Mouse (Mus musculus): ENCODE measurements at regions not wholly inside any gene's neighbourhood (a gene's known extent, or its start where the extent isn't known, plus 50 kb on each side); places are given as distances from the start of the nearest gene placed in this dataset.

DNA sequence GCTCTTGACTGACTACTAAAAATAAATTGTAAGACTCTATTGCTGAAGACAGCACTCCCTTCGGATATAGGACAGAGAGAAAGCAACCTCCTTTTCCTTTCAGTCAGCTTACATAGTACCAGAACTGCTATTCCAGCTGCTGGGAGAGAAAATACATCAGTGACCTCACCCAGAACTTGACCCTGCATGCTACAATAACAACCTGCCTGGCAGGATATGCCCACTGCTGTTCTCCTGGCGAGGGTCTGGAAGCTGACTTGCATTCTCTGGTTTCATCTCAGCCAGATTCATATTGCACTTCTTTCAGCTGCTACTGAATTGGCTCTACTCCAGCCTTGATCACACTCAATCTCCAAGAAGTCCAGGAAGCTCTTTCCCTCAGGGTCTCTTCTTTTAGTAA lies 179.1 kb upstream of the Itga4 start:
- no peak for DNase-seq (ENCODE audit: low spot score in 2 of 2)
- no peak for TF ChIP-seq CTCF (conservative IDR thresholded peaks at IDR 0.05)
- Histone ChIP-seq H3K27ac (no peak overlapping the region), H3K4me3 (no peak overlapping the region)

DNA sequence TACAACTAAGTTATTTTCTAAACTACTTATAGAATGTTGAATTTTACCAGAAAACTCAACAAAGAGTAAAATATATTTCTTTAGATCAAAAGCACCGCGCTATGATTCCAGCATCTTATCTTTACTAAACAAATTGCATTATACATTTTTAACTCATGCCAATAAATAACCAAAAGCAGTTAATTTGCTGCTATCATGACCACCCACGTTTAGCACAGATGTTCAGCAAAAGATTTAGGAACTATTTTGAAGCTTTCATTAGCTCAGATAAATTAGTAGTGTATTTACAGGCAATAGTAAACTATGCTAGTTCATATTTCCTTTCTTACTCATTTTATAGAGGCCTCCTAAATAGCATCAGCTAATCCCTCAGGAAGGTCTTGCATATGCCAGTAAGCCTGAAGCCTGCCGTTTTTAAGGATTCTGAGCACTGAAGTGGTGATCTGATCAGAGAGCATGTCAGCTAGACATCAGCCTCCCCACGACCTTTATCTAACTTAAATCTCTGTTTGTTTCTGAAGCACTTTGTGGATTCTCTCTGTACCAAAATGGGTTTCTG lies 176.3 kb upstream of the Itga4 start:
- DNase-seq (ENCODE audit: low spot score in 2 of 2): no peak
- Histone ChIP-seq H3K27ac (no peak overlapping the region), H3K4me3 (no peak overlapping the region)
- no peak for TF ChIP-seq CTCF (conservative IDR thresholded peaks at IDR 0.05)

DNA sequence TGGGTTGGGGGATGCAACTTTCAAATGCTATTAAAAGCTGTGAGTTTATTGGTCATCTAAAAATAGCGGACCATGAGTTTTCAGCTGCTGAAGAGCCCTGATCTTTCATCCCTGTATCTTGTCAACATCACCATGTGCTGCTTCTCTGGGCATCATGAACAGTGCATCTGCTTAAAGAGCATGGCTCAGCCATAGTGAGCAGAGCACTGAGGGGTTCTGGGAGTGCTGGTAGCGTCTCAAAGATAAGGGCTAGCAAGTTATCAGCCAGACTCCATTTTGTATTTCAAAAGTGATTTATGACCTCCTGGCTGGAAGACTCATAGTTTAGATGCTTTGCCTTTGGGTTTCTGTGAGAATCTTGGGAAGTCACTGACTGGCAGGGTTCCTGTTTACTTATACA lies 173.5 kb upstream of the Itga4 start:
- H3K4me3 ChIP-seq: no peak overlapping the region
- no peak for TF ChIP-seq CTCF (conservative IDR thresholded peaks at IDR 0.05)
- no peak for DNase-seq (ENCODE audit: low spot score in 2 of 2)

DNA sequence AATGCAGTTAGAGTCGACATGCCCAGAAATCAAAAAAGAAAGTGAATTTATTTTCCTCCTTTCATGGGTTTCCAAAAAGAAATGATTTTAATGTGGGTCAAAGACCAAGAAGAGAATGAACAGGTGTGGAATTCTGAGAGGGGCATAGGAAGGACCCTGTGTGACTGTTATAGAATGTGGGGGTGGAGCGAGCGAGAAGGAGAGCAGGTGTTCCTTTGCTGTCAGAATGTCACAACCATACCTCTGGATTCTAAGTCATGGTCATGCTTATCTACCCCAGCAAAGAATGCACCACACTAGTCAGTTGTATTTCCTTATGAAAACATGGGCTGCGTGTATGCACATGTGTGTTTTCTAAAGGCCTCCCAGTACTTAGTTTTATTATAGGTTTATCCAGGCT lies 168.9 kb upstream of the Itga4 start:
- no peak for TF ChIP-seq CTCF (conservative IDR thresholded peaks at IDR 0.05)

More for the DNA sequence above, 173.5 kb upstream of the Itga4 start:
- H3K27ac ChIP-seq: no peak overlapping the region

DNA sequence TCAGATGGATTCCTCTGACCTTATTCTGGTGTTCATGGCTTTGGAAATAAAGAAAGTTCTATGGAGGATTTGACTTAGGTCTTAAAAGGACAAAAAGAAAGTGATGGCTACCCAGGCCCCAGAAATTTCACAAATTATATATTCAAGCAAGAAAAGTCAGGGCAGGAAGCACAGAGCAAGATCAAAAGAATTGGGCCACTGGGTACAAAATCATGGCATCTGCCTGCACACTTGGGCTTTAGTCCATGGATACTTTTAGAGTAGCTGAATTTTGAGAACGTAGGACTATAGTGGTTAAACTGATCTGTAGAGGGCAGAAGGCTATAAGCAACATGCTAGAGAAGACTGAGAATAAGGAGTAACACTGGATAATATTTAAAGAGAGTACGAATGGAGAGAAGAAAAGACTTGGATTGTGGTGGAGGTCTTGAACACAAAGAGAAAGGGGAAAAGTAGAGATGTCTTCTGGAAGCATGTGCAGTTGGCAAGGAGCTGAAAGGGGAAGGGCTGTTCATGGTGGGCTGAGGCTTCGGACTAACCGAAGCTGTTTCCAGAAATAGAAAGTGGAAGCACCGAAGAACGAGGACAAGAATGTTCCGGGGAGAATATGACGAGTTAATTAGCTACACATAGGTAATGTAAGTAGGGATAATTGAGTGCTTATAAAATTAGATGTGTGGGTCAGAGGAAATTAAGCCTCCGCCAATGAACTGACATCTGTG lies 168.2 kb upstream of the Itga4 start:
- TF ChIP-seq CTCF (conservative IDR thresholded peaks at IDR 0.05): 0 out of 2 replicates have a peak, but pooled peaks have one; percentile 4
- Histone ChIP-seq H3K27ac (no peak overlapping the region), H3K4me3 (no peak overlapping the region; the same call in 1 of the 2 replicates)
- no peak for DNase-seq (ENCODE audit: low spot score in 2 of 2)

More for the DNA sequence above, 168.9 kb upstream of the Itga4 start:
- no peak for DNase-seq (ENCODE audit: low spot score in 2 of 2)
- Histone ChIP-seq H3K4me3 (no peak overlapping the region), H3K27ac (no peak overlapping the region)

DNA sequence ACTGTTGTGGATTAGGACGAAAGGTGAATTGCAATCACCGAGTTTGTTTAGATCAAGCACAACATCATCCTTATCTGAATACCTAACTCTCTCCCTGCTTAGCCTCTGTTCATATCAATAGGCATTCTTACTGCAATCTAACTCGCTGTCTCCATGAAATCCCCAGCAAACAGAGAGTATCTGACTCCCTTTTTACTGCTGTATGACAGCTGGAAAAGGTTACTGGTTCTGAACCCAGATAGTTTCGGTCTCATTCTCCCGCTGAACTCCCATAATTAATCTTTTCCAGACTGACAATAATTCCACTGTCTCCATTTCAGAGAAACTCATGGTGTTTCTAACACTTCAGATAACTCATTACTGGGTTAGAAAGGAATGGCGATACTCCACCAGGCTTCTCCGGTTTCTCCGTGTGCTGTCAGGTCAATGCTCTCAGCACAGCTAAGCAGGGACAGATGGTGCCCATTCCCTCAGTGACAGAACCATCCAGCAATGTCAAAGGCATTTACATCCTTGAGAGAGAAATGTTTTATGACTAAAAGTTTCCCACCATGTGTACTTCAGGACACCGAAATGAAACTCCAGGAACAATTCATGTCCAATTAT lies 167.5 kb upstream of the Itga4 start:
- H3K4me3 ChIP-seq: no peak overlapping the region; the same call in 1 of the 2 replicates
- DNase-seq (ENCODE audit: low spot score in 2 of 2): no peak
- no peak overlapping the region for H3K27ac ChIP-seq
- TF ChIP-seq CTCF (conservative IDR thresholded peaks at IDR 0.05): no peak

DNA sequence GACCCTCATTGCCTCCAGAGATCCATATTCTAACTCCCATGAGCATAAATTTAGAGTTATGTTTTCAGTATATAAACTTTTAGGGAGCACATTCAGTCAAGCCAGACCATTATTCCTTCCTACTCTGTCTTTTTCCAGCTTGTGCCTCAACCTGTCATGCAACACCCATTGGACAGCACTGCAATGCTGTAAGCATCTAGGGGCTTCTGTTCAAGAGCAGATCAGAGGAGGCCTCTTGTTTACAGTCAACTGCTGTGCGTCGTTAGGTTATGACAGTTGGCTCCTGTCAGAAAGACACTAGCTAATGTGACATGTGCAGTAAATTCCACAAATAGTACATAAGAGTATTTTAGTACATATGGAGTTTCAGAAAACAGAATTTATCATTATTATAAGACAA lies 165.0 kb upstream of the Itga4 start:
- no peak for DNase-seq (ENCODE audit: low spot score in 2 of 2)
- no peak for TF ChIP-seq CTCF (conservative IDR thresholded peaks at IDR 0.05)
- H3K27ac ChIP-seq: no peak overlapping the region
- H3K4me3 ChIP-seq: no peak overlapping the region

DNA sequence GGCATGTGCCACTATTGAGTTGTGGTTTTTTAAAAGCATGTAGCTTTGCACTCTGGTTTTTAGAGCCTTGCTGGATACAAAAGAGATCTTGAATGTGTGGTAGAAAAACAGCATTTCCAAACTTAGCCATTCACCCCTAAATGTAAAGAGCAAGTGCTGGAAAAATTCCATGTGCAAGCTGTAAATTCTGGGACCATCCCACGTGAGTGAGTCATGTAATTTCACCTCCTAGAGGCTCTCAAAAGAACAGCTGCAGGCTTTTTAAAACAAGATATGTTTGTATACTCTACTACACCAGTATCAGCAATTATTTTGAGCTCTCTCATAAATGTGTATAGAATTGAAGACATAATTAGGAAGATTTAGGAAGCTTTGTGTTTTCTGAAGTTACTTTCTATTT lies 160.9 kb upstream of the Itga4 start:
- TF ChIP-seq CTCF (conservative IDR thresholded peaks at IDR 0.05): peak; percentile 20
- peak in 1 of 2 experiments; percentile 13 for DNase-seq (ENCODE audit: low spot score in 2 of 2)
- Histone ChIP-seq H3K27ac (no peak overlapping the region), H3K4me3 (no peak overlapping the region)

DNA sequence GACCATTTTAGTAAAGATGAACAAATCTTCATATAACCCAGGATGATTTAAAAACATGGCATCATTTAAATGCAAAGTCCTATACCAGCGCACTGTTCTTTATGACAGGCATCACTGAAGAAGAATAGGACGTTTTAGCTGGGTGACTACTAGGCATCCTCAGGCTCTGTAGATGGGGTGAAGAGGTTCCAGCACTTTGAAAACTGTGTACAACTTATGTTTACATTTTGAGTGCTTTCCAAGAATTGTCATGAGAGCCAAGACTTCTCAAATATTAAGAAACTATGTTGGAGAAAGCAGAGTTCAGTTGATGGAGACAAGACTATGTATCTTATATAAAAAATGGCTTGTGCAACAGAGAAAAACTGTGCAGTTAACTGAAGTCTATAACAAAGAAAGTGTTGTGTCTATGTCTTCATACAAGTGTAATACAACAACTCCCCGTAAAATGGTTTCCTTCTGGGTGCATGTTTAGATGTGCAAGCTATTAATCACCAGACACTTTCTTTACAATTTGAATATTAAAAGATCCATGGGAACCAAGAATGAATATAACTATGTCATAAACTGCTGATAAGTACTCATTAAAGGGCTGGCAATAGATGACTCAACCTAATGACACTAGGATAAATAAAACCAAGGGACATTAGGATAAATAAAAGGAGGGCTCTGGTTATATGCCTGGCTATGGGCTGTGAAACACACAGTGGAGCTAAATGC lies 158.5 kb upstream of the Itga4 start:
- H3K4me3 ChIP-seq: no peak overlapping the region
- no peak for DNase-seq (ENCODE audit: low spot score in 2 of 2)
- H3K27ac ChIP-seq: no peak overlapping the region
- TF ChIP-seq CTCF (conservative IDR thresholded peaks at IDR 0.05): no peak

DNA sequence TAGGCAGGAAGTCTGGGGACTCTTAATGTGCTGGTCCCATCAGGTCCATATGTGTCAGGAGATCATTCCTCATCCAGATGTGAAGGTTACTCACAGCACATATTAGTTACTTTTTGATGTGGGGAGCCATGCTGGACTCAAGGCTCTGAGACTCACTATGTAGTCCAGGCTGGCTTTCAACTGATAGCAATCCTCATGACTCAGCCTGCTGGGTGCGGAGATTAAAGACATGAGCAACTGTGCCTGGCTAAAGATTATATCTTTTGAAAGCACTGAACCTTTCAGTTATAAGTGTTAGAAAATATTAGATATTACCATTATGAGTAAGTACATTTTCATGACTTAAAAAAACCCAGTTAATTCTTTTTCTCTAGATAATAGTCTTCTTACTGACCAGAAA lies 155.6 kb upstream of the Itga4 start:
- no peak for TF ChIP-seq CTCF (conservative IDR thresholded peaks at IDR 0.05)
- no peak overlapping the region for H3K4me3 ChIP-seq
- no peak overlapping the region for H3K27ac ChIP-seq
- no peak for DNase-seq (ENCODE audit: low spot score in 2 of 2)

DNA sequence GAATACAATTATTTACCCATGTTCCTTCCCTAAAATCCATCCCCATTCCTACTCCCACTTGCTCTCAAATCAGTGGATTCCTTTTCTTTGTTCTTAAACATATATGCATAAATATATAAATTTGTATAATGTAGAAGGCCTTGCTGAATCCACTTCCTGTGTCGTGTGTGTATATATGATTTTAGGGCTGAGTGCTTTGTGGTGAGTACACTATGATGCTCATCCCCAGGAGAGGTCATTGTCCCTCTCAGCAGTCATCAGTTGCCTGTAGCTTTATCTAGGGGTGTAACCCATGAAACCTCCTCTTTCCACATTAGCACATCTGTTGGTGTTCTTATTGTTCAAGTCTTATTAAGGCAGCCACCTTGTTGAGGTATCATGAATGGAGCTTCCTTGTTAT lies 143.6 kb upstream of the Itga4 start:
- no peak for TF ChIP-seq CTCF (conservative IDR thresholded peaks at IDR 0.05)
- DNase-seq (ENCODE audit: low spot score in 2 of 2): no peak
- Histone ChIP-seq H3K4me3 (no peak overlapping the region), H3K27ac (no peak overlapping the region)

DNA sequence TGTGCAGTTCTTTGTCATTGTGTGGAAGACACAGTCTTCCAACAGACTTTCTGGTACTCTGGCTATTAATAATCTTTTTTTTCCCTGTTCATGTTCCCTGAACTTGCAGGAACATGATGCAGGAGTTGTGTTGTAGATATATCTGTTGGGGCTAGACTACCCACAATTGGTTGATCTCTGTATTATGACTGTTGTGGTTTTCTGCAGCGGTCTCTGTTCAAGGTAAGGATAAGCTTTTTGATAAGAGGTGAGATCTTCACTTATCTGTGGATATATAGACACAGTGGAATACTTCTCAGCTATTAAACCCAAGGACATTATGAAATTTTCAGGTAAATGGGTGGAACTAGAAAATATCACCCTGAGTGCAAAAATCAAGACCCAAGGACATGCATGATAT lies 143.2 kb upstream of the Itga4 start:
- Histone ChIP-seq H3K27ac (no peak overlapping the region), H3K4me3 (no peak overlapping the region)
- no peak for TF ChIP-seq CTCF (conservative IDR thresholded peaks at IDR 0.05)
- no peak for DNase-seq (ENCODE audit: low spot score in 2 of 2)

DNA sequence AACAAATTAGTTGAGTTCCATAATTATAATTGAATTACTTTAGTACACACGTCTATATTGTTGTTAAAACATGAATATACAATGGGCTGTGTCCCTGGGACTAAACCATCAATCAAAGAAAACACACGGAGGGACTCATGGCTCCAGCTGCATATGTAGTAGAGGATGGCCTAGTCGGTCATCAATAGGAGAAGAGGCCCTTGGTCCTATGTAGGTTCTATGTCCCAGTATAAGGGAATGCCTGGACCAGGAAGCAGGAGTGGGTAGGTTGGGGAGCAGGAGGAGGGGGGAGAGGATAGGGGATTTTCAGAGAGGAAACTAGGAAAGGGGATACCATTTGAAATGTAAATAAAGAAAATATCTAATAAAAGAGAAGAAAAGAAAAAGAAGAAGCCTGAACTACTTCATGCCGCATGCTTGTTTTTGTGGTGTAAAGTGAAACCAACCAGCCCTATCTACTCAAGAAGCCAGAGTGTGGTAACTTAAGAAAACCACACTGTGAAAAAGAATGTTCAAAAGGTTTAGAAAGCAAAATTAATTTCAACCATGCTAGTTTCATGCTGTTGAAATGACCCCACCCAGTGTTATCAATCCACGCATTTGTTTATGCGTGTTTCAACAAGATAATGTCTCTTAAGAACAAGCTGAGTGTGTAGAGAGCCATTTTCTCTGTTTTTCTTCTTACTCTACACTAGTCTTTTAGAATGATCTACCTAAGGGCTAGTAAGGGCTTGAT lies 134.4 kb upstream of the Itga4 start:
- TF ChIP-seq CTCF (conservative IDR thresholded peaks at IDR 0.05): no peak
- DNase-seq (ENCODE audit: low spot score in 2 of 2): no peak
- H3K4me3 ChIP-seq: no peak overlapping the region
- no peak overlapping the region for H3K27ac ChIP-seq

Data from layer of hippocampus, adult 2 months (tissue).